Mouse (Mus musculus) macrophage (primary cell): ENCODE data around the gene 2010111I01Rik. TPM values are rescaled to one million over a fixed set of nuclear protein-coding genes. Genes with fewer than 3 reads are reported as not detected.

Source experiments
- H3K27ac ChIP-seq: fragments of 350-480 bp; formaldehyde crosslinking; 2 replicates; pipeline ENCODE4 v1.9.0; 2021
- H3K36me3 ChIP-seq: fragments of 350-480 bp; formaldehyde crosslinking; 2 replicates; pipeline ENCODE4 v1.9.0; 2021; ENCODE audit errors: inconsistent target
- H3K4me3 ChIP-seq: fragments of 350-480 bp; formaldehyde crosslinking; 2 replicates; pipeline ENCODE4 v1.9.0; 2021; ENCODE audit errors: inconsistent target
- H3K79me2 ChIP-seq: fragments of 350-480 bp; formaldehyde crosslinking; 2 replicates; pipeline ENCODE4 v1.9.0; 2021; ENCODE audit errors: inconsistent target
- WGBS: methylation state at CpG from one replicate; pipeline ENCODE4 v1.1.7; 2026; ENCODE audit warnings: inconsistent platforms; ENCODE audit not compliant: missing documents; 5-methylcytosine and 5-hydroxymethylcytosine counted together
- polyA plus RNA-seq: library from polyadenylated mRNA; stranded (reverse); fragments of 250-400 nt; gene quantifications from 3 replicates; pipeline ENCODE4 v1.2.4, GENCODE M21; 2018; ENCODE audit warnings: inconsistent platforms

The 2010111I01Rik gene
- polyA plus RNA-seq, 1 experiment from 2014 or later = 59.3 TPM

GRCm38 (mm10) chr13:63176131-63176530 lies 211.4 kb downstream of the 2010111I01Rik start:
- H3K27ac ChIP-seq = no peak overlapping the region
- H3K79me2 ChIP-seq = no peaks in the 10 kb centered on the region
- H3K4me3 ChIP-seq = no peak overlapping the region
- 74% methylated on average over 4 of the region's 4 CpGs for WGBS
- H3K36me3 ChIP-seq = no peaks in the 10 kb centered on the region

GRCm38 (mm10) chr13:63177232-63177631 lies 212.5 kb downstream of the 2010111I01Rik start:
- Histone ChIP-seq H3K79me2 (no peaks in the 10 kb centered on the region), H3K27ac (no peak overlapping the region), H3K4me3 (no peak overlapping the region), H3K36me3 (no peaks in the 10 kb centered on the region)
- 95% methylated on average over 4 of the region's 4 CpGs for WGBS

GRCm38 (mm10) chr13:63180641-63181235 lies 216.0 kb downstream of the 2010111I01Rik start:
- H3K36me3 ChIP-seq = no peaks in the 10 kb centered on the region
- H3K4me3 ChIP-seq = no peak overlapping the region
- no peak overlapping the region for H3K27ac ChIP-seq
- H3K79me2 ChIP-seq = no peaks in the 10 kb centered on the region
- whole genome bisulfite sequencing = 98% methylated on average over 4 of the region's 4 CpGs

- no peak overlapping the region for H3K4me3 ChIP-seq
- H3K36me3 ChIP-seq = no peaks in the 10 kb centered on the region
- no peaks in the 10 kb centered on the region for H3K79me2 ChIP-seq
- WGBS = 90% methylated on average over 6 of the region's 6 CpGs
- H3K27ac ChIP-seq = no peak overlapping the region
Measured at GRCm38 (mm10) chr13:63184946-63185345, 220.3 kb downstream of the 2010111I01Rik start.

GRCm38 (mm10) chr13:63186217-63186616 lies 221.5 kb downstream of the 2010111I01Rik start:
- WGBS = 99% methylated on average over 4 of the region's 4 CpGs

GRCm38 (mm10) chr13:63186642-63187041 lies 221.9 kb downstream of the 2010111I01Rik start:
- no peak overlapping the region for H3K4me3 ChIP-seq
- no peaks in the 10 kb centered on the region for H3K79me2 ChIP-seq
- 75% methylated on average over 1 of the region's 1 CpGs for WGBS

More at GRCm38 (mm10) chr13:63186217-63186616, 221.5 kb downstream of the 2010111I01Rik start:
- no peaks in the 10 kb centered on the region for H3K36me3 ChIP-seq
- no peak overlapping the region for H3K4me3 ChIP-seq
- no peak overlapping the region for H3K27ac ChIP-seq
- H3K79me2 ChIP-seq = no peaks in the 10 kb centered on the region

GRCm38 (mm10) chr13:63187145-63188143 lies 222.8 kb downstream of the 2010111I01Rik start:
- Histone ChIP-seq H3K36me3 (no peaks in the 10 kb centered on the region), H3K79me2 (no peaks in the 10 kb centered on the region), H3K4me3 (no peak overlapping the region), H3K27ac (no peak overlapping the region)
- 70% methylated on average over 11 of the region's 13 CpGs for WGBS

More at GRCm38 (mm10) chr13:63186642-63187041, 221.9 kb downstream of the 2010111I01Rik start:
- H3K27ac ChIP-seq = no peak overlapping the region
- no peaks in the 10 kb centered on the region for H3K36me3 ChIP-seq

- WGBS = 78% methylated on average over 5 of the region's 5 CpGs
- Histone ChIP-seq H3K4me3 (no peak overlapping the region), H3K79me2 (no peaks in the 10 kb centered on the region), H3K36me3 (no peaks in the 10 kb centered on the region), H3K27ac (no peak overlapping the region)
Measured at GRCm38 (mm10) chr13:63188306-63188705, 223.6 kb downstream of the 2010111I01Rik start.

GRCm38 (mm10) chr13:63188811-63189210 lies 224.1 kb downstream of the 2010111I01Rik start:
- Histone ChIP-seq H3K4me3 (no peak overlapping the region), H3K79me2 (no peaks in the 10 kb centered on the region), H3K36me3 (no peaks in the 10 kb centered on the region), H3K27ac (no peak overlapping the region)
- WGBS = 100% methylated on average over 2 of the region's 2 CpGs

GRCm38 (mm10) chr13:63193423-63193822 lies 228.7 kb downstream of the 2010111I01Rik start:
- Histone ChIP-seq H3K36me3 (no peaks in the 10 kb centered on the region), H3K79me2 (no peaks in the 10 kb centered on the region), H3K4me3 (no peak overlapping the region), H3K27ac (no peak overlapping the region)
- WGBS = 93% methylated on average over 3 of the region's 3 CpGs

GRCm38 (mm10) chr13:63198038-63198437 lies 233.3 kb downstream of the 2010111I01Rik start:
- Histone ChIP-seq H3K79me2 (no peaks in the 10 kb centered on the region), H3K4me3 (no peak overlapping the region), H3K27ac (no peak overlapping the region), H3K36me3 (no peaks in the 10 kb centered on the region)
- 100% methylated on average over 1 of the region's 1 CpGs for WGBS

- Histone ChIP-seq H3K36me3 (no peaks in the 10 kb centered on the region), H3K79me2 (no peaks in the 10 kb centered on the region), H3K27ac (no peak overlapping the region), H3K4me3 (no peak overlapping the region)
- WGBS = 90% methylated on average over 2 of the region's 2 CpGs
Measured at GRCm38 (mm10) chr13:63199588-63199987, 234.9 kb downstream of the 2010111I01Rik start.

GRCm38 (mm10) chr13:63203502-63204278 lies 239.0 kb downstream of the 2010111I01Rik start:
- Histone ChIP-seq H3K27ac (no peak overlapping the region), H3K4me3 (no peak overlapping the region), H3K79me2 (no peaks in the 10 kb centered on the region), H3K36me3 (no peaks in the 10 kb centered on the region)
- 96% methylated on average over 8 of the region's 8 CpGs for WGBS

- no peak overlapping the region for H3K27ac ChIP-seq
- 92% methylated on average over 3 of the region's 4 CpGs for WGBS
- H3K79me2 ChIP-seq = no peaks in the 10 kb centered on the region
- no peak overlapping the region for H3K4me3 ChIP-seq
- no peaks in the 10 kb centered on the region for H3K36me3 ChIP-seq
Measured at GRCm38 (mm10) chr13:63205750-63206149, 241.1 kb downstream of the 2010111I01Rik start.
